In the genomic region with DNA sequence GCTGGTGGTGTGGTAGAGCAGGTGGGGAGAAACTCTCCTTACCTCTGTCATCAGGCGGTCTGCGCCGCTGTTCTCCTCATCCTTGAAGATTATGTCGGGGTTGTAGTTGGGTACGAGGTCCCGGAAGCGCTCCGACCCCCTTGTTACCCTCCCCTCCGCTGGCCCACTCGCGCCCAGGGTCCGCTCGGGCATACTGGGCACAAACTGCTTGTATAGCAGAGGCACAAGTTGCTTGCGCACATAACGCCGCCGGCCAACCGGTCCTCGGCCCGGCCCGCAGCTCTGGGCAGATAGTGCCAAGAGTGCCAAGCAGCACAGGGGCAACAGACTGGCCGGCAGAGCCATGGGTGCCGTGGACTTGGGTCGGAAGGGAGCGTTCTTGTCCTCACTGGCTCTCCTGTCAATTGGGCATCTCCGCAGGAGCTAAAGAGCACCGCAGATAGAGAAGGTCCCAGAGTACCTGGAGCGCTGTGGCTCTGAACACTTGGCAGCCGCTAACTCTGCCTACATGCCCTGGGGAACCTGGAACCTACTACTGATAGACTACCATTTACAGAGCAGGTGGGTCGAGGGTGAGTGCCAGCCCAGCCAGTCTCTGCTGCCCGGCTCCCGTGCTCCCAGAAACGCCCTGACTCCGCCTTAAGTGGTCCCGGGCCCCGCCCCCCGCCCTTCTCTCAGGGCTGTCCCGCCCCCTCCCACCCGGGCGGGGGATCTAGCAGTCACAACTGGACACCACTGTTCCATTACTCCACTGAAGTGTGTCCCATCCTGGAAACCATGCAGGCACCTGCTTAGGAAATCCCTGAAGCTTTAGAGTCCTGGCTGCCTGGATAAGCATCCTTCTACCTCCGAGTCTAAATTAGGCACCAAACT, we compare ENCODE assay signal across 7 mouse cellular contexts. TPM values are rescaled to one million over a fixed set of nuclear protein-coding genes. Genes with fewer than 3 reads are reported as not detected.
DNase-seq lines count a peak whose midpoint lies in the region; ATAC-seq and TF ChIP-seq lines count a peak whose summit lies in the region.

A gene (minus strand): TSS at position 613 of the 873 bp plus-strand sequence.

- WGBS in embryonic facial prominence, embryonic 10.5 days = 1% methylated on average over 41 of the region's 41 CpGs
- under 1% methylated on average over 41 of the region's 41 CpGs for WGBS in hindbrain, embryonic 15.5 days
- 3% methylated on average over 41 of the region's 41 CpGs for WGBS in liver, postnatal 0 days (ENCODE audit: insufficient replicate concordance)
- under 1% methylated on average over 41 of the region's 41 CpGs for WGBS in stomach, postnatal 0 days

- no peak within 1 kb of the TSS for H3K27ac ChIP-seq in embryonic facial prominence, embryonic 10.5 days (replicated peaks)
- no peak within 1 kb of the TSS for H3K27ac ChIP-seq in hindbrain, embryonic 15.5 days (replicated peaks)
- H3K27ac ChIP-seq in liver, postnatal 0 days (ENCODE audit: low read depth) = no peak within 1 kb of the TSS
- H3K27ac ChIP-seq in stomach, postnatal 0 days (replicated peaks) = no peak within 1 kb of the TSS

- no peaks in the 10 kb centered on the region for H3K9me3 ChIP-seq in embryonic facial prominence, embryonic 10.5 days
- no peaks in the 10 kb centered on the region for H3K9me3 ChIP-seq in hindbrain, embryonic 15.5 days
- H3K9me3 ChIP-seq in liver, postnatal 0 days (ENCODE audit: low read length) = no peaks in the 10 kb centered on the region
- H3K9me3 ChIP-seq in stomach, postnatal 0 days (ENCODE audit: control insufficient read depth, low read length) = no peaks in the 10 kb centered on the region

- no peak for ATAC-seq in hindbrain, embryonic 15.5 days (ENCODE audit: low FRiP score, low read depth)
- no peak for ATAC-seq in liver, postnatal 0 days
- 0 out of 2 replicates have a peak, but pooled peaks have one; percentile 11 for ATAC-seq in stomach, postnatal 0 days (ENCODE audit: low FRiP score, low TSS enrichment)
- no peak for ATAC-seq in activated CD4-positive, CD25-positive, alpha-beta regulatory T cell, adult 4 months

- no peak for TF ChIP-seq CTCF in liver, postnatal 0 days (IDR thresholded peaks at IDR 0.05; ENCODE audit: low read depth)
- TF ChIP-seq CTCF in stomach, postnatal 0 days (IDR thresholded peaks at IDR 0.05; ENCODE audit: low read depth) = no peak

- H3K9ac ChIP-seq in hindbrain, embryonic 15.5 days = no peak within 1 kb of the TSS
- H3K9ac ChIP-seq in liver, postnatal 0 days (replicated peaks) = no peak within 1 kb of the TSS
- H3K9ac ChIP-seq in stomach, postnatal 0 days (ENCODE audit: low read length) = no peak within 1 kb of the TSS

- H3K36me3 ChIP-seq in embryonic facial prominence, embryonic 10.5 days (replicated peaks) = peaks cover 6% of the 10 kb centered on the region
- peaks cover 2% of the 10 kb centered on the region; the same call in 1 of the 2 replicates for H3K36me3 ChIP-seq in hindbrain, embryonic 15.5 days
- H3K36me3 ChIP-seq in liver, postnatal 0 days (replicated peaks; ENCODE audit: insufficient read depth, low read length) = no peaks in the 10 kb centered on the region
- no peaks in the 10 kb centered on the region; the same call in 1 of the 2 replicates for H3K36me3 ChIP-seq in stomach, postnatal 0 days (ENCODE audit: control insufficient read depth, insufficient read depth, low read length)

- H3K4me2 ChIP-seq in hindbrain, embryonic 15.5 days = peak within 1 kb of the TSS; percentile 44
- H3K4me2 ChIP-seq in liver, postnatal 0 days (ENCODE audit: low read depth, low read length) = peak within 1 kb of the TSS; percentile 32; the same call in 1 of the 2 replicates
- peak within 1 kb of the TSS; percentile 32 for H3K4me2 ChIP-seq in stomach, postnatal 0 days (replicated peaks; ENCODE audit: low read depth)

- peaks cover 79% of the 10 kb centered on the region for H3K27me3 ChIP-seq in embryonic facial prominence, embryonic 10.5 days (replicated peaks; ENCODE audit: low read depth, poor library complexity, severe bottlenecking)
- H3K27me3 ChIP-seq in hindbrain, embryonic 15.5 days = peaks cover 75% of the 10 kb centered on the region
- peaks cover 66% of the 10 kb centered on the region for H3K27me3 ChIP-seq in liver, postnatal 0 days (ENCODE audit: insufficient read depth, low read length)
- peaks cover 10% of the 10 kb centered on the region for H3K27me3 ChIP-seq in stomach, postnatal 0 days (ENCODE audit: control insufficient read depth, insufficient read depth, low read length)

- peak within 1 kb of the TSS; percentile 50 for H3K4me3 ChIP-seq in embryonic facial prominence, embryonic 10.5 days
- peak within 1 kb of the TSS; percentile 24 for H3K4me3 ChIP-seq in hindbrain, embryonic 15.5 days
- 0 out of 2 replicates have a peak within 1 kb of the TSS, but pooled peaks have one; percentile 2 for H3K4me3 ChIP-seq in liver, postnatal 0 days (ENCODE audit: low read depth, low read length)
- H3K4me3 ChIP-seq in stomach, postnatal 0 days (ENCODE audit: low read depth, low read length) = peak within 1 kb of the TSS; percentile 19

- no peak for TF ChIP-seq EP300 in liver, postnatal 0 days (IDR thresholded peaks at IDR 0.05; ENCODE audit: low read depth)
- TF ChIP-seq EP300 in stomach, postnatal 0 days (optimal IDR thresholded peaks at IDR 0.05) = no peak

- H3K4me1 ChIP-seq in embryonic facial prominence, embryonic 10.5 days = peaks cover 54% of the 10 kb centered on the region
- peaks cover 40% of the 10 kb centered on the region for H3K4me1 ChIP-seq in hindbrain, embryonic 15.5 days (replicated peaks)
- H3K4me1 ChIP-seq in liver, postnatal 0 days (ENCODE audit: insufficient read depth) = peaks cover 31% of the 10 kb centered on the region
- 0 out of 2 replicates have a peak, but pooled peaks cover 5% of the 10 kb centered on the region for H3K4me1 ChIP-seq in stomach, postnatal 0 days (replicated peaks; ENCODE audit: control insufficient read depth, insufficient read depth)

- DNase-seq in ZHBTc4 (ENCODE audit: low read depth, low spot score) = peak; percentile 70
- peak; percentile 75 for DNase-seq in embryonic facial prominence, embryonic 10.5 days (ENCODE audit: low spot score)
- no peak for DNase-seq in liver, postnatal 0 days
- peak; percentile 28 for DNase-seq in stomach, postnatal 0 days (ENCODE audit: low spot score)
- DNase-seq in layer of hippocampus, postnatal 14 days (ENCODE audit: low spot score in 2 of 2) = no peak

RNA-seq across cellular contexts. Expression of the gene that starts here (rescaled TPM):
- polyA plus RNA-seq in embryonic facial prominence, embryonic 10.5 days (2016; fragmentation: Nextera tagmentation; extraction: Ambion mirVana) = 0.31 and 0.34 TPM in 2 replicates
- polyA plus RNA-seq in hindbrain, embryonic 15.5 days (2015; fragmentation: Nextera tagmentation; extraction: Ambion mirVana) = 1.9 and 2.5 TPM in 2 replicates
- polyA plus RNA-seq in liver, postnatal 0 days (2015; fragmentation: Nextera tagmentation; extraction: Ambion mirVana) = 0.07 TPM in 1 of 2 replicates, not detected in the other
- polyA plus RNA-seq in stomach, postnatal 0 days (2015; fragmentation: Nextera tagmentation; extraction: Ambion mirVana) = 0.89 and 1.1 TPM in 2 replicates
- under 1 TPM; 0.11 to 0.15 TPM for polyA plus RNA-seq in activated CD4-positive, CD25-positive, alpha-beta regulatory T cell, adult 4 months (2017; shearing (Covaris generic))
- total RNA-seq in layer of hippocampus, postnatal 14 days (2021) = under 1 TPM; 0.31 to 0.35 TPM

Comparison
In these comparisons a context has a peak if more than half of its experiments do, and no peak if none do; other contexts are left out.
1. Peak in DNase-seq and H3K4me3 ChIP-seq in embryonic facial prominence, embryonic 10.5 days; RNA of the gene not detected or under 1 TPM.
2. DNase-seq: peak in ZHBTc4 (single experiment) and stomach, postnatal 0 days (single experiment); none in liver, postnatal 0 days (single experiment) and layer of hippocampus, postnatal 14 days (0 of 2).
3. Peak in every context shown above with its lines, with median percentiles within 50 percentile points of each other: H3K4me3 ChIP-seq and H3K4me2 ChIP-seq.